Mouse (Mus musculus): Measurements from ENCODE around the gene Ptgfrn.

Ptgfrn gene

GRCm38 (mm10) chr3:101116431-101117385 lies 6.6 kb upstream of the Ptgfrn start:
- DNase-seq: no peak

GRCm38 (mm10) chr3:101112518-101112894 lies 2.4 kb upstream of the Ptgfrn start:
- DNase-seq: no peak

- no peak for DNase-seq
Measured at GRCm38 (mm10) chr3:101111848-101112517, 1.9 kb upstream of the Ptgfrn start.

- no peak for DNase-seq
Measured at GRCm38 (mm10) chr3:101111321-101111720, 1.2 kb upstream of the Ptgfrn start.

- DNase-seq: no peak
Measured at GRCm38 (mm10) chr3:101110838-101111103, 693 bp upstream of the Ptgfrn start.

GRCm38 (mm10) chr3:101109558-101110021 lies 488 bp downstream of the Ptgfrn start:
- DNase-seq: peak; percentile 27 to 36

GRCm38 (mm10) chr3:101108848-101109247 lies 1.2 kb downstream of the Ptgfrn start:
- DNase-seq: no peak

- no peak for DNase-seq
Measured at GRCm38 (mm10) chr3:101108282-101108681, 1.8 kb downstream of the Ptgfrn start.

- DNase-seq: no peak
Measured at GRCm38 (mm10) chr3:101106326-101106725, 3.8 kb downstream of the Ptgfrn start.

- DNase-seq: no peak
Measured at GRCm38 (mm10) chr3:101105486-101105885, 4.6 kb downstream of the Ptgfrn start.

GRCm38 (mm10) chr3:101104883-101105282 lies 5.2 kb downstream of the Ptgfrn start:
- no peak for DNase-seq

- DNase-seq: no peak
Measured at GRCm38 (mm10) chr3:101103770-101104169, 6.3 kb downstream of the Ptgfrn start.

GRCm38 (mm10) chr3:101102106-101102505 lies 8.0 kb downstream of the Ptgfrn start:
- DNase-seq: no peak

- no peak for DNase-seq
Measured at GRCm38 (mm10) chr3:101101184-101101583, 8.9 kb downstream of the Ptgfrn start.

GRCm38 (mm10) chr3:101099701-101100357 lies 10.2 kb downstream of the Ptgfrn start:
- no peak for DNase-seq

GRCm38 (mm10) chr3:101098073-101098472 lies 12.0 kb downstream of the Ptgfrn start:
- DNase-seq: no peak

- no peak for DNase-seq
Measured at GRCm38 (mm10) chr3:101097146-101097800, 12.8 kb downstream of the Ptgfrn start.

GRCm38 (mm10) chr3:101095761-101096449 lies 14.2 kb downstream of the Ptgfrn start:
- DNase-seq: no peak

- no peak for DNase-seq
Measured at GRCm38 (mm10) chr3:101092202-101092601, 17.9 kb downstream of the Ptgfrn start.

- no peak for DNase-seq
Measured at GRCm38 (mm10) chr3:101086584-101087445, 23.3 kb downstream of the Ptgfrn start.

- no peak for DNase-seq
Measured at GRCm38 (mm10) chr3:101080925-101081324, 29.2 kb downstream of the Ptgfrn start.
